Mouse (Mus musculus): ENCODE measurements at regions not wholly inside any gene's neighbourhood (a gene's known extent, or its start where the extent isn't known, plus 50 kb on each side); places are given as distances from the start of the nearest gene placed in this dataset.

DNA sequence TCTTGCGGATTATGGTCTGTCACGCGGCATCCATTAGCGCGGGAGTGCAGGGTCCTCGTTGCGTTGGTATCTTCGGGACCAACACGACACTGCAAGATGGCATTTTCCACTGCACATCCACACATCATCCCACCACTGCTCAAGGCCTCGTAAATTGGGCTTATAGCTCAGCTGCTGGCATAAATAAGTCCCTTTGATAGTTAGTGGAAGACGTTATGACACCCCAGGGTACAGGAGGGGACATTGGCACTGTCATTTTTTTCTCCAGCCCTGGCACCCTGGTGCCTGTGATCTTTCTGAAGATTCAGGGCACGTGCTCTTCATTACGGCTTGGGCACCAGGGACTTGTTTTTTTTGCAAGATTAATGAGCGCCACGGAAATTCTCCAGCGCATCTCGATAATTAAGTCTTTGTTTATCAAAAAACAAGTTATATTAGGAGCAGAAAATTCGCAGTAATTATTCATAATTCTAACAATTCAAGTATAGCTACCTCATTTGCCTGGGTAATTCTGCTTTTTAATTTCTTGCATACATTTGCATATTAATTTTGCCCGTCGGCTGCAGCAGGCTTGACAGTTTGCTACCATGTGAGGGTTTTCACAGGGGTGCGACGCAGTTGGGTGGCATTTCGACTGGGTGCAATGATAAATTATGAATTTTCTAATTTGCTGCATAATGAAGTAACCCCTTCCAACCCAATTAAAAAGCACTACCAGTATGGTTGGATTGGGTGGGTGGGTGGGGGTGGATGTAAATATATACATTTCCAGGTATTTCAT is 119.1 kb downstream of the Vrk1 start:
- Histone ChIP-seq H3K27me3 (replicated peaks) (no peaks in the 10 kb centered on the region), H3K4me1 (no peaks in the 10 kb centered on the region), H3K36me3 (replicated peaks; ENCODE audit: low read length) (no peaks in the 10 kb centered on the region), H3K9me3 (peaks cover 77% of the 10 kb centered on the region), H3K4me3 (replicated peaks) (peak overlapping the region; percentile 40)
- TF ChIP-seq GATA1 (IDR thresholded peaks at IDR 0.05; ENCODE audit: borderline replicate concordance, low read length) (no peak), FLI1 (IDR thresholded peaks at IDR 0.05; ENCODE audit: low read length) (no peak)

DNA sequence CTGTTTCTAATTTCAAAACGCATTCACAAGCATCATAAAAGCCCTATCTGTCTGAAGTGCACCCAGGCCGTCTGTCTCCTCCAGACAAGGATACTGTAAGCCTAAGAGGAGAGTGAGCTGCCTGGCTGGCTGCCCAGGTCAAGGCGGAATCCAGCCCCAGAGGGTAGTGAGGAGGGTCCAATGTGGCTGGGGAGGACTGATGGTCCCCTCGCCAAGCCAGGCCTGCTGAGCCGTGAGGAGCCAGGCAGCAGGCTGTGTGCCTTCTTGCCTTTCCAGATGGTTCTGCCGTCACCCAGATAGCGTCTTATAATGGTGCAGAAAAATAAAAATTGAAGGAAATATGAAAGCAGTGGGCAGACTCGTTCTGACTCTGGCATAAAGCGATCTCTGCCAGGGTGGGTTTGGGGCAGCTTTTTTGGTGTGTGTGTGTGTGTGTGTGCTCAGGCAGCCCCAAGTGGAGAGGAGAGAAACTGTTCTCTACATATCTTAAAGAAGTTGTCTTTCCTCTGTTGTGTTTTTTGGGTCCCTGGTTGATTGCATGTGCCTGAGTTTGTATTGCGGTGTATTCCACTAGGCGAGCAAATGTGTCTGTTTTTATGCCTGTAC is 120.1 kb downstream of the Vrk1 start:
- no peak overlapping the region for H3K4me3 ChIP-seq (replicated peaks)
- H3K4me1 ChIP-seq: no peaks in the 10 kb centered on the region
- no peaks in the 10 kb centered on the region for H3K36me3 ChIP-seq (replicated peaks; ENCODE audit: low read length)
- peaks cover 75% of the 10 kb centered on the region for H3K9me3 ChIP-seq
- TF ChIP-seq GATA1 (IDR thresholded peaks at IDR 0.05; ENCODE audit: borderline replicate concordance, low read length) (no peak), FLI1 (IDR thresholded peaks at IDR 0.05; ENCODE audit: low read length) (no peak)
- no peaks in the 10 kb centered on the region for H3K27me3 ChIP-seq (replicated peaks)

DNA sequence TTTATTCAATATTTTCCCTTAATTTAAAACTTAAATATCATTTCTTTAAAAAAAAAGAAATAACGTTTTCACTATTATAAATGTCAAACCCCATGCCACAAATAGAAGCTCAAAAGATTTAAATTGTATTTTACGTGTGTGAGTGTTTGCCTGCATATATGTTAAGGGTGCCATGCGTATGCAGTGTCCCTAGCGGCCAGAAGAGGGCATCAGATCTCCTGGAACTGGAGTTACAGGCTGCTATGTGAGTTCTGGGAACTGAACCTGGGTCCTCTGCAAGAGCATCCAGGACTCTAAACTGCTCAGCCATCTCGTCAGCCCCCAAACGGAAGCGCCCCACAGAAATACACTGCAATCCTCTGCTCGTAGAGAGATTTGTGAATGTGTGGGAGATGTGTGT is 122.7 kb downstream of the Vrk1 start:
- Histone ChIP-seq H3K9me3 (peaks cover 63% of the 10 kb centered on the region), H3K4me3 (replicated peaks) (no peak overlapping the region), H3K36me3 (replicated peaks; ENCODE audit: low read length) (no peaks in the 10 kb centered on the region), H3K27me3 (replicated peaks) (no peaks in the 10 kb centered on the region), H3K4me1 (no peaks in the 10 kb centered on the region)
- TF ChIP-seq FLI1 (IDR thresholded peaks at IDR 0.05; ENCODE audit: low read length) (no peak), GATA1 (IDR thresholded peaks at IDR 0.05; ENCODE audit: borderline replicate concordance, low read length) (no peak)

DNA sequence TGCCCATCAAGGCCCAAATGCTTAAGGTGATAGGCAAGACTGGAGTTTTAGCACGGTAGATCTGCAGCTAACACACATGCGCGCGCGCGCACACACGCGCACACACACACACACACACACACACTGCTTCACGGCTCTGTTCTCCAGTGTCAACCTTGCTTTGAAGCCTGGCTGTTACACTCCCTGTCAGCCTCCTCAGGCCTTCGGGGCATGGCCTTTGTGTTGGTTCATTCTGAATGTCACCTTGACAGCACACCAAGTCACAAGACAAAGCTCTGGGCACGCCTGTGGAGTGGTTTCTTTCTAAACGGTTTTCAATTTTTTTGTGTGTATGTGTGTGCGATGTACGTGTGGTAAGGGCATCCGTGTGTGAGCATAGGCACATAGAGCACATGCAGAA is 128.4 kb downstream of the Vrk1 start:
- TF ChIP-seq FLI1 (IDR thresholded peaks at IDR 0.05; ENCODE audit: low read length): no peak
- no peak for TF ChIP-seq GATA1 (IDR thresholded peaks at IDR 0.05; ENCODE audit: borderline replicate concordance, low read length)
- no peaks in the 10 kb centered on the region for H3K27me3 ChIP-seq (replicated peaks)
- H3K4me1 ChIP-seq: no peaks in the 10 kb centered on the region
- no peak overlapping the region for H3K4me3 ChIP-seq (replicated peaks)
- H3K9me3 ChIP-seq: peaks cover 67% of the 10 kb centered on the region
- H3K36me3 ChIP-seq (replicated peaks; ENCODE audit: low read length): no peaks in the 10 kb centered on the region

DNA sequence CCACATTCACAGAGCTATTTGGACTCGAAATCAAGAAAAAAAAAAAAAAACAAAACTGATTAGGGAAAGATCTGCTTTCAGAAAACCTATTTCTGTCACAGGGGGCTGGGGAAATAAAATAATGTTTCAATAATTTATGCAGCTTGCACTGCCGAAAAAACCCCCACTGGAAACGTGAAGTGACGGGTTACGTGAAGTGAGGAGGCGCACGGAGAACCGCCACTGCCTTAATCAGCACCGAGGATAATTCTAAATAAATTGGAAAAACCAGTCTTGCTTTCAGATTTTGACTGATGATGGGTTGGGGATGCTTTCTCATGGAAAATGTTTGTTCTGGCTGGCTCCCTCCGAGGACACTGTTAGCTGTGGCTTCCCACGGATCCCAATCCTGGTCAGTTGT is 129.5 kb downstream of the Vrk1 start:
- no peak overlapping the region for H3K4me3 ChIP-seq (replicated peaks)
- no peaks in the 10 kb centered on the region for H3K36me3 ChIP-seq (replicated peaks; ENCODE audit: low read length)
- H3K9me3 ChIP-seq: peaks cover 65% of the 10 kb centered on the region
- TF ChIP-seq GATA1 (IDR thresholded peaks at IDR 0.05; ENCODE audit: borderline replicate concordance, low read length): no peak
- H3K4me1 ChIP-seq: no peaks in the 10 kb centered on the region
- no peaks in the 10 kb centered on the region for H3K27me3 ChIP-seq (replicated peaks)

DNA sequence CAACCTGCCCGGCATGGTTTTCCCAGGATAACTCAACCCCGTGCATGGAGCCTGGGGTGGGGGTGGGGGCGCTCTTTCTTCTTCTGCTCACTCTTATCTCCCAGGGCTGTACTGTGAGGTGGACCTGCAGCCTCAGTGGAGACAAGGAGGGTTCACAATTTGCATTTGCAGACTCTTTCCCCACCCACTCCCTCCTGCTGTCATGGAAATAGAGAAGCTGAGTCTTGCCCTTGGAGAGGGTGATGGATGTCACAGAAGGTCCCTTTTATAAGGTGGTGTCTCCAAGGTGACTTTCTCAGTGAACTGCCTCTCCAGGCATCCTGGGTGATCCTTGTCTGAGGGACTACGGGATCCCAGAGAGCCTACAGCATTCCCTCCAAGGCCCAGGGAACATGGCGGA is 129.9 kb downstream of the Vrk1 start:
- Histone ChIP-seq H3K4me3 (replicated peaks) (no peak overlapping the region), H3K9me3 (peaks cover 67% of the 10 kb centered on the region), H3K36me3 (replicated peaks; ENCODE audit: low read length) (no peaks in the 10 kb centered on the region), H3K27me3 (replicated peaks) (no peaks in the 10 kb centered on the region), H3K4me1 (no peaks in the 10 kb centered on the region)
- no peak for TF ChIP-seq GATA1 (IDR thresholded peaks at IDR 0.05; ENCODE audit: borderline replicate concordance, low read length)
- TF ChIP-seq FLI1 (IDR thresholded peaks at IDR 0.05; ENCODE audit: low read length): no peak

DNA sequence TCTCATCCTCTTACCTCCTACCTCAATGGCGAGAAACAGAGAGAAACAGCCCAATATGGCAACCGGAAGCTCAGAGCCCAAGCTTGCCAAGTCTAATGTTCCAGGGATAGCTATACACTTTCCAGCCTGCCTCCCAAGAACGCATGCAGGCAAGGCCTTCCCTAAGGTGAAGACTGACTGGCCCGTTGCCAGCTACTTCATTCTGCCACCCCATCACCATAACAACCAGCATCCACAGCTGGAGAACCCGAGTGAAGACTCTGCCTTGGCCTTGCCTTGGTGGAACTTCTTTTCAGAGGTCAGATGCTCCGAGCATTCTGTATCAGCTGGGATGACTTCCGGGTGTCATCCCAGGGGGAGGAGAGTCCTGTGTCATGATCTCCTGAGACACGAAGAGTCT is 130.6 kb downstream of the Vrk1 start:
- no peak overlapping the region for H3K4me3 ChIP-seq (replicated peaks)
- TF ChIP-seq GATA1 (IDR thresholded peaks at IDR 0.05; ENCODE audit: borderline replicate concordance, low read length): no peak
- TF ChIP-seq FLI1 (IDR thresholded peaks at IDR 0.05; ENCODE audit: low read length): no peak
- H3K4me1 ChIP-seq: no peaks in the 10 kb centered on the region
- peaks cover 75% of the 10 kb centered on the region for H3K9me3 ChIP-seq
- H3K36me3 ChIP-seq (replicated peaks; ENCODE audit: low read length): no peaks in the 10 kb centered on the region
- no peaks in the 10 kb centered on the region for H3K27me3 ChIP-seq (replicated peaks)

DNA sequence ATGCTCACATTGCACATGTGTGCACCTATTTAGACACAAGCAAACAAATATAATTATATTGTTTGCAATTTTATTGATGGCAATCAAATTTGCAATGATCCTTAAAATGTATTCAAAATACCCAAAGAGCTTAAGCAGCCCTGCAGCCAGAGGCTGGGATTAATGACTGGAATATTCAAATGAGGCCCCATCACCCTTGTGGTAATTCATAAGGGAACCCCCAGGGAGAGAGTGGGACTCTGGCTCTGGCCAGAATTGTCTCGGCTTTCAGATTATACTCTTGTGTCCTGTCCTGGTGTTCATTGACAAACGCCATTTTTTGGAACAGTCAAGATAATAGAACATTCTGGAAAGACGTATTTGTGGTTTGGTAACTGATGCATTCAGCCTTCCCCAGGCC is 133.5 kb downstream of the Vrk1 start:
- no peaks in the 10 kb centered on the region for H3K27me3 ChIP-seq (replicated peaks)
- H3K4me3 ChIP-seq (replicated peaks): no peak overlapping the region
- no peak for TF ChIP-seq FLI1 (IDR thresholded peaks at IDR 0.05; ENCODE audit: low read length)
- no peak for TF ChIP-seq GATA1 (IDR thresholded peaks at IDR 0.05; ENCODE audit: borderline replicate concordance, low read length)
- no peaks in the 10 kb centered on the region for H3K4me1 ChIP-seq
- H3K36me3 ChIP-seq (replicated peaks; ENCODE audit: low read length): no peaks in the 10 kb centered on the region
- H3K9me3 ChIP-seq: peaks cover 78% of the 10 kb centered on the region

DNA sequence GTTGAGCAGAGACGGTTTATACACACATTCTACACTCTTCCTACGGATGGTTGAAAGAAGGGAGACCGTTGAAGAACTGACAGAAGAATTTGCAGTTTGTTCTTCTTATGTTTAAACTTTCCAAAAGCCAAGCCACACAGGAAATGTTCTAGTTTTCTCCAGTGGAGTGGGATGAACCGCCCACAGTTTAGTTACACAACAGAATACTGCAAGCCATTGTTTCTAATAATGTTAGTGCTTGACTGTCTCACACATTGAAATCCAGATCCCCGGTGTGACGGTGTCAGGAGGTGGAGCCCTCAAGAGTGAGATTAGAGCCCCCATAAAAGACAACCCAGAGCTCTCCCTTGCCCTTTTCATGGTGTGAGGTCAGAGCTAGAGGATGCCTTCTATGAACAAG is 146.8 kb downstream of the Vrk1 start:
- Histone ChIP-seq H3K4me1 (no peaks in the 10 kb centered on the region), H3K36me3 (replicated peaks; ENCODE audit: low read length) (no peaks in the 10 kb centered on the region), H3K4me3 (replicated peaks) (no peak overlapping the region), H3K27me3 (replicated peaks) (no peaks in the 10 kb centered on the region), H3K9me3 (peaks cover 36% of the 10 kb centered on the region)
- TF ChIP-seq GATA1 (IDR thresholded peaks at IDR 0.05; ENCODE audit: borderline replicate concordance, low read length) (no peak), FLI1 (IDR thresholded peaks at IDR 0.05; ENCODE audit: low read length) (no peak)

DNA sequence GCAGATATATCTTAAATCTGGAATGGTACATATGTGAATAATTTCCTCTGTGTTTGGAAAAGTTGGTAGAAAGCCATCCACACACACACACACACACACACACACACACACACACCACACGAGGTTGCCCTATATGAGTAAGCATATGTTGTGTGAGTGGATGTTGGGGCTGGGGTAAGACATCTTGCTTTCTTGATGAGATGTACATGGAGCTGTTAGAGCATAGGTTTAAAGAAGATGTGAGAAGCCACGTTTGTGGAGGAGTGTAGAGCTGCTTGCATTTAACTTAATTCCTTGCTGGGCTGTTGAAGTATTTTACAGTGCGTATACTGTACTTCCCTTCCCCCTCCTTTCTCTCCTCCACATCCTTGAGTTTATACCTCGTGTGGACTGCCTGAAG is 147.8 kb downstream of the Vrk1 start:
- TF ChIP-seq GATA1 (IDR thresholded peaks at IDR 0.05; ENCODE audit: borderline replicate concordance, low read length) (no peak), FLI1 (IDR thresholded peaks at IDR 0.05; ENCODE audit: low read length) (no peak)
- Histone ChIP-seq H3K36me3 (replicated peaks; ENCODE audit: low read length) (no peaks in the 10 kb centered on the region), H3K27me3 (replicated peaks) (no peaks in the 10 kb centered on the region), H3K9me3 (peaks cover 33% of the 10 kb centered on the region), H3K4me1 (no peaks in the 10 kb centered on the region), H3K4me3 (replicated peaks) (no peak overlapping the region)
